20 mouse cellular contexts compared by ENCODE assay signal in genomic region chr11:114423322-114423721, GRCm38 (mm10).
DNase-seq lines count a peak whose midpoint lies in the region; ATAC-seq and TF ChIP-seq lines count a peak whose summit lies in the region.
"Had no signal": no experiment of that assay in that cellular context is flagged by ENCODE, and none has a peak within 500 bp of the region (broad histone marks: within the 10 kb centered on the region; RNA-seq: fewer than 3 reads in every experiment).

No protein-coding gene starts in this region.

- no peaks in the 10 kb centered on the region for H3K9me3 ChIP-seq in lung, embryonic 16.5 days (ENCODE audit: control insufficient read depth, low read length)

- no peak for TF ChIP-seq POLR2A in lung, adult 2 months (IDR thresholded peaks at IDR 0.05; ENCODE audit: borderline replicate concordance, extremely low read depth, low read depth, low read length)

- in situ Hi-C loops in Patski (cut with MboI; ENCODE audit: low pct_unique_long_range_greater_than_20kb) = no loop called here

- H3K27ac ChIP-seq in lung, embryonic 16.5 days (ENCODE audit: low read length) = no peak overlapping the region
- H3K27ac ChIP-seq: heart, embryonic 13.5 days; layer of hippocampus, adult 2 months; neural tube, embryonic 13.5 days had no signal

- intact Hi-C loops in heart, postnatal 10 days (cut with DNase I) = no loop called here

- POLR2A ChIA-PET in Patski (lab: Charles Lee) = interaction anchor here (0.6 to 0.7 kb wide), 2 partner anchors 32 to 268 kb away, joined by 3 to 4 read pairs; no protein-coding TSS in a partner anchor

- H3K4me3 ChIP-seq in lung, embryonic 16.5 days (ENCODE audit: low read length) = no peak overlapping the region
- no peak overlapping the region for H3K4me3 ChIP-seq in lung, adult 2 months (replicated peaks; ENCODE audit: extremely low read depth, low read depth, low read length)
- H3K4me3 ChIP-seq: heart, embryonic 13.5 days; layer of hippocampus, adult 2 months; neural tube, embryonic 13.5 days had no signal

- no peaks in the 10 kb centered on the region for H3K36me3 ChIP-seq in lung, embryonic 16.5 days (ENCODE audit: control insufficient read depth, insufficient read depth, low read length)
- H3K36me3 ChIP-seq: heart, embryonic 13.5 days; neural tube, embryonic 13.5 days had no signal

- no peak overlapping the region for H3K9ac ChIP-seq in lung, embryonic 16.5 days (ENCODE audit: low read length)
- H3K9ac ChIP-seq: heart, embryonic 13.5 days; neural tube, embryonic 13.5 days had no signal

- H3K4me2 ChIP-seq in lung, embryonic 16.5 days (ENCODE audit: low read depth, low read length) = no peak overlapping the region
- H3K4me2 ChIP-seq: heart, embryonic 13.5 days; neural tube, embryonic 13.5 days had no signal

- CTCF ChIA-PET in Patski (lab: Charles Lee) = interaction anchor here (1.4 kb wide), 1 partner anchor 16 kb away, joined by 6 read pairs; no protein-coding TSS in a partner anchor

- peak; percentile 10; the same call in 1 of the 2 replicates for ATAC-seq in lung, embryonic 16.5 days (ENCODE audit: low read depth)
- peak; percentile 75 for ATAC-seq in Patski
- no peak for ATAC-seq in monocyte, adult 5-6 weeks (replicated peaks; ENCODE audit: insufficient number of reproducible peaks, low FRiP score, low TSS enrichment, poor library complexity, severe bottlenecking)

- H3K4me1 ChIP-seq in lung, embryonic 16.5 days (replicated peaks; ENCODE audit: control insufficient read depth, insufficient read depth, low read length) = no peaks in the 10 kb centered on the region
- no peaks in the 10 kb centered on the region for H3K4me1 ChIP-seq in lung, adult 2 months (ENCODE audit: control insufficient read depth, insufficient read depth, low read length)
- H3K4me1 ChIP-seq: heart, embryonic 13.5 days had no signal

- peak; percentile 34 to 38 for DNase-seq in heart, postnatal 10 days
- no peak for DNase-seq in heart, adult 18-20 months
- DNase-seq in lung, adult 2 months = no peak
- DNase-seq in Patski (ENCODE audit: low read depth, low spot score) = peak; percentile 46
- peak; percentile 7 for DNase-seq in lung, postnatal 14 days
- DNase-seq: adrenal gland, adult 8-10 months; cerebellum, adult 18-20 months; cerebellum, postnatal 25 days; embryo, embryonic 11 days; gastrocnemius, postnatal 10 days; heart, adult 11 months; kidney, adult 8-10 months; kidney, postnatal 14 days; right cerebral cortex, adult 18-20 months; thymus, postnatal 4 days had no signal

- TF ChIP-seq CTCF in lung, adult 2 months (IDR thresholded peaks at IDR 0.05; ENCODE audit: insufficient read depth, low read length) = no peak
- no peak for TF ChIP-seq CTCF in Patski (IDR thresholded peaks at IDR 0.05)

- no peaks in the 10 kb centered on the region for H3K27me3 ChIP-seq in lung, embryonic 16.5 days (ENCODE audit: control insufficient read depth, insufficient read depth, low read depth, low read length)
- no peaks in the 10 kb centered on the region for H3K27me3 ChIP-seq in Patski

- 62% methylated on average over 19 of the region's 19 CpGs for WGBS in lung, embryonic 16.5 days
- 57% methylated on average over 19 of the region's 19 CpGs for WGBS in lung, adult 2 months

Comparison
In these comparisons a context has a peak if more than half of its experiments do, and no peak if none do; other contexts are left out.
1. DNase-seq: peak in heart, postnatal 10 days (2 of 2), Patski (single experiment) and lung, postnatal 14 days (single experiment); none in heart, adult 18-20 months (0 of 2) and lung, adult 2 months (single experiment).